Mouse (Mus musculus) cerebellum, adult 18-20 months (tissue): ENCODE data around the gene Mpped1.

Experiments
- DNase-seq, 2 experiments: peaks; one replicate each; pipeline ENCODE4 v3.0.0; 2021

Gene Mpped1

DNA sequence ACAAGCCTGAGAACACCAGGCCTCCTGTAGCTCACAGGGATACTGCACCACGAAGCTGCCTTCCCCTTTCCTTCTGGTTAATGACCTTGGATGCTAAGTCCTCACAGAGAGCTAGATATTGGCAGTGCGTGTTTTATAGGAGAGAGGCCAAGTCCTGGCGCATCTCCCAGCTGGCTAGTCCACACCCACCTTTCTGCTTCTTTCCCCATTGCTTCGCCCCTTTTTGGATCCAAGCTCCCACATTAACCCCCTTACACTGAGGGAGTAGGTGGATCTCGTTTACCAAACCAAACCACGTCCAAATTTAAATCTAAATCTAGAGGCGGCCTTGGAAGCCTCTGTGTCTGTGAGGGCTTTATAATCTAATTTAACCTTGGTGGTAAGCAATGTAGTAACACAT, 115.0 kb downstream of the Mpped1 start:
- no peak for DNase-seq

DNA sequence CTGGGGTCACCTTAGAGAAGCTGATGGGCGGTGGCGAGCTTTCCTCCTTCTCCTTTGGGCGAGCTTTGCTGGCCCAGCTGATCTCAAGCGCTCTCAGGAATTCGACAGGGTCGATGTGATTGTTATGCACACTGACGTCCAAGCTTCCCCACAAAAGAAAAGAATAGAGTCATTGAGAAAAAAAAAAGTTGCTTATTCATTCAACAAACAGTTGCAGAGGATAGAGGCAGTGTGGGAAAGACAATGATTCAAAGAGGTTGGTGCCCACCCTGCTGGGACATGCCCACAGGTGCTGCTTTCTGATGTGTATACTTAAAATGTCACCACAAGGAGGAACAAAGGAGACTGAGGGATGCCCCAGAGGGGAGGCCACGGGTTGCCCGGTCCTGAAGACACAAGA, 116.7 kb downstream of the Mpped1 start:
- no peak for DNase-seq

DNA sequence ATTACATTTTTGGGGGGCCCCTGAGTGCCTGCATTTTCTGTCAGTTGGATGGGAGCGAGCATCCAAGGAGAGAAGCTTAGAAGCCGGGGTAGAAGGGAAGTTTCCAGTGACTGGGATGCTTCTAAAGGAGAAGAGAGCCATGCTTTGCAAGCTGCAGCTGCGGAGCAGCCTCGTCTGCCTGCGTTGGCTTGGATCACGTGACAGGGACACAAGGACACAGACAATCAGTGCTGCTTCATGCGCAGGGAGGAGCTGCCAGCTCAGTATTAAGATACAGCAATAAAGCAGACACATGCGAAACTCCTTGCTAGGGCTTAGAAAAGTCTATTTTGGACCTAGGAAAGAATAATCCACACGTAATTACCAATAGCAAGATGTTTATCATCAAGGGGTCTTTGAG, 118.0 kb downstream of the Mpped1 start:
- no peak for DNase-seq

DNA sequence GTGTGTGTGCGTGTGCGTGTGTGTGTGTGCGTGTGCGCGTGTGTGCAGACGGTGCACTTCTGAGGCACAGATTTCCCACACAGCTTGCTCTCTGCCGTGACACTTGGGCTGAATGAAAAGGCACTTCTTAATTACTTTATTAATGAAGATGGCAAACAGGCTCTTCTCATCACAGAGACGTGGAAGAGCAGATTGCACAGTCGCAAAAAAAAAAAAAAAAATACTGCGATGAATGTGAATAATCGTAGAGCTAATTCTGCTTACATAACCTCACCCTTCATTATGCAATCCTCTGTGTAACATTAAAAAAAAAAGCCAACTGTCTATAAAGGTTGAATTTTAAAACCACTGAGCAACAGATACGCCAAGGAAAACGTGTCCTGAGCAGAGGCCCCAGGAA, 127.2 kb downstream of the Mpped1 start:
- no peak for DNase-seq
